Mouse (Mus musculus) thymus, postnatal 14 days (tissue): ENCODE results near the gene Mgat1.
"Not testable (repeated sequence)": the region's sequence is repeated elsewhere in the genome, so short reads cannot be mapped to it uniquely, and the experiment has no call there.

Experiments
- DNase-seq: peaks from one replicate; pipeline ENCODE4 v3.0.0; 2021

Mgat1 gene

GRCm38 (mm10) chr11:49265101-49265500 lies 21.1 kb downstream of the Mgat1 start:
- DNase-seq: no peak

GRCm38 (mm10) chr11:49266671-49267070 lies 22.7 kb downstream of the Mgat1 start:
- no peak for DNase-seq

- no peak for DNase-seq
These were observed 23.3 kb downstream of the Mgat1 start for GRCm38 (mm10) chr11:49267316-49267715.

- DNase-seq: no peak
These were observed 24.1 kb downstream of the Mgat1 start for GRCm38 (mm10) chr11:49267970-49268579.

- peak; percentile 44 for DNase-seq
These were observed 25.8 kb downstream of the Mgat1 start for GRCm38 (mm10) chr11:49269761-49270160.

- DNase-seq: no peak
These were observed 26.4 kb downstream of the Mgat1 start for GRCm38 (mm10) chr11:49270368-49270767.

- peak; percentile 63 for DNase-seq
These were observed 27.3 kb downstream of the Mgat1 start for GRCm38 (mm10) chr11:49271334-49271733.

- DNase-seq: no peak
These were observed 30.0 kb downstream of the Mgat1 start for GRCm38 (mm10) chr11:49273834-49274519.

GRCm38 (mm10) chr11:49278222-49278621 lies 34.2 kb downstream of the Mgat1 start, which contains the start of gene Olfr1393:
Gene Olfr1393, plus strand, starts transcription at chr11:49278304.
- DNase-seq: no peak

GRCm38 (mm10) chr11:49284982-49285381 lies 41.0 kb downstream of the Mgat1 start, which contains the start of gene Olfr1392:
Gene Olfr1392, plus strand, starts transcription at chr11:49285282.
- not testable (repeated sequence) for DNase-seq

- DNase-seq: no peak
These were observed 43.3 kb downstream of the Mgat1 start for GRCm38 (mm10) chr11:49287251-49287650.

- no peak for DNase-seq
These were observed 48.8 kb downstream of the Mgat1 start for GRCm38 (mm10) chr11:49292777-49293176.

- DNase-seq: no peak
These were observed 60.5 kb downstream of the Mgat1 start, which contains the start of gene Olfr10 for GRCm38 (mm10) chr11:49304441-49304840. Gene Olfr10, plus strand, starts transcription at chr11:49304741.

GRCm38 (mm10) chr11:49308547-49308946 lies 64.6 kb downstream of the Mgat1 start:
- DNase-seq: not testable (repeated sequence)
